Mouse (Mus musculus): Measurements from ENCODE around the gene Gm10203.

Gm10203 gene

GRCm38 (mm10) chr6:149179064-149179463, 49.1 kb downstream of the Gm10203 start:
- no peak for DNase-seq (ENCODE audit: low read depth, low spot score)

All from brain, embryonic 18.5 days (tissue).